Mouse (Mus musculus) erythroblast, embryonic 14.5 days (primary cell): ENCODE data around the gene Brca1.

Experiments used
- GATA1 ChIP-seq: IDR thresholded peaks from 2 replicates; pipeline ENCODE4 v1.6.1; 2012; ENCODE audit warnings: low read length, inconsistent platforms, mixed read lengths
- TAL1 ChIP-seq: IDR thresholded peaks from 3 replicates; pipeline ENCODE4 v1.6.1; 2012; ENCODE audit warnings: low read length, inconsistent platforms, mixed read lengths

- TF ChIP-seq GATA1 (no peak), TAL1 (no peak)
Observed at GRCm38 (mm10) chr11:101583205-101583604, 31.4 kb upstream of the Brca1 start.
